Mouse (Mus musculus): ENCODE measurements at regions not wholly inside any gene's neighbourhood (a gene's known extent, or its start where the extent isn't known, plus 50 kb on each side); places are given as distances from the start of the nearest gene placed in this dataset.

- TF ChIP-seq CTCF (IDR thresholded peaks at IDR 0.05; ENCODE audit: extremely low read depth, insufficient read depth, insufficient read length, insufficient replicate concordance) (no peak), POLR2A (IDR thresholded peaks at IDR 0.05; ENCODE audit: low read depth, low read length) (no peak)
Measured at GRCm38 (mm10) chr11:20445061-20445902, 97.8 kb upstream of the Sertad2 start.

All from spleen, adult 2 months (tissue).